Mouse (Mus musculus): ENCODE measurements around the gene Lce1k.
"Not testable (repeated sequence)": the region's sequence is repeated elsewhere in the genome, so short reads cannot be mapped to it uniquely, and the experiment has no call there.

The Lce1k gene

DNA sequence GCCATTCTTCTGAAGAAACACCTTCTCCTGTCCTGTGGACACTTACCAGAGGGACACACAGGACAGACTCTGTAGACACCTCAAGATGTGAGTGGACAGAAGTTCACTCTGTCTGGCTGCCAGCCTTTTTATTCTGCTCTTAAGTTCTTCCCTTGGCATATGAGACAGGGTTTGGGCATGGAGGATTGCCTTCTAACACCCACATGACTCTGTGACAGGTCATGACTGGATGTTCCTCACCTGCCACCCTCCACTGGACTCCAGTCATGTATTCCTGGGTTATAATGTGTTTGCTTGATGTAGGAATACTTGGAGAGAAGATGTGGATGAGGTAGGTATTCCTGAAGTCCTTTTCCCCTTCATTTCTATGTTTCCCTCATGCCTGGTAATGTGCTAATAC lies at the start of gene Lce1k:
Gene Lce1k, minus strand, starts transcription at position 101 of the 400 bp plus-strand sequence.
- DNase-seq: no peak

DNA sequence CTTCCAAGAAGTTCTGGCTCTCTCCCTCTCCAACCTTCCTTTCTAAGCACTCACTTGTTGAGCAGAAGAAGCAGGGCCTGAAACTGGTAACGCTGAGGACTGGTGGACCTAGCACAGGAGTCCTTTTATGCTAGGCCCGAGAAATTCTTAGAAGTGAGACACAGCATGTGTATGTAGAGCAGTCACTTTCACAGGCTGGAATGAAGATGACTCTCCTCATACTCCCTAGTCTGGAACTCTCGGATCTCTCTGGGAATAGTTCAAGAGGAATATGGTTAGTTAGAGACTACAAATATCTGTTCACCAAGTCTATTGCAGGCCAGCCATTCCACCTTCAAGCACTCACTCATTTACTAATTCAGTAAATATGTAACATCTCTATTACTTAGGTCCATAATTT lies 43.5 kb upstream of the Lce1k start, which contains the start of gene Lce1l:
Gene Lce1l, minus strand, starts transcription at position 101 of the 400 bp plus-strand sequence.
- no peak for DNase-seq

DNA sequence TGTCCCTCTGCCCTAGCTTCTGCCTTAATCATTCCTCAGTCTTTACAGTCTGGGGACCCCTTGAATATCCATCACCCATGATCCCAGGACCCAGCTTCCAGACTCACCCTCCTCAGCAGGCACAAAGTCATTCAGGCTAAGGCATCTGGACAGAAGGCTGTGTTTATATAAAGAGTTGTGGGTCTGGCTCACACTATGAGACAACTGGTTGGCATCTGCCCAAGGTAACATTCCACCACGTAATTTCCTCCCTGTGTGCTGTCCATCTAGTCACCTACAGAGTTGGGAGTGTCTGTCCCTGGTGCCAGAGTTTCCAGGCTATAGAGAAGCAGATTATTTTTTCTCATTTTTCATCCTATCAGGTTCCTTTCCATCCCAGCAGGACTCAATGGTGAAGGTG lies 19.4 kb upstream of the Lce1k start, which contains the start of gene Kprp:
Gene Kprp, minus strand, starts transcription at position 140 of the 400 bp plus-strand sequence.
- DNase-seq: no peak

DNA sequence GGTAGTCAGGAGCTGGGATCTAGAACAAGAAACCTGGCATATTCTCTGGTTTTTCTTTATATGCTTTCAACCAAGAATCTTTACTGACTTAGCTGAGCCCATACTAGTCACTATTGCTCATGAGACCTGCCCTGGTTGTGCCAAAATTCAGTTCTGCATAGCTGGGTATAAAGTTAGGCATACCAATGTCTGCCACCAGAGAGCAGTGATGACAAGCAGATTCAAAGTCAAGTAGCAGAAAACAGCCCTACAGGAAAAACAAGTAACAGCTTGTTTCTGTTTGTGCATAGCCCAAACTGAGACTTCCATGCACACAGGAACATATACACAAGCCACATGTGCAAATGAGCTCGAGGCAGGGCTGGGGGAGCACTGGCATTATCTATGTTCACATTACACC lies 18.1 kb upstream of the Lce1k start:
- no peak for DNase-seq

DNA sequence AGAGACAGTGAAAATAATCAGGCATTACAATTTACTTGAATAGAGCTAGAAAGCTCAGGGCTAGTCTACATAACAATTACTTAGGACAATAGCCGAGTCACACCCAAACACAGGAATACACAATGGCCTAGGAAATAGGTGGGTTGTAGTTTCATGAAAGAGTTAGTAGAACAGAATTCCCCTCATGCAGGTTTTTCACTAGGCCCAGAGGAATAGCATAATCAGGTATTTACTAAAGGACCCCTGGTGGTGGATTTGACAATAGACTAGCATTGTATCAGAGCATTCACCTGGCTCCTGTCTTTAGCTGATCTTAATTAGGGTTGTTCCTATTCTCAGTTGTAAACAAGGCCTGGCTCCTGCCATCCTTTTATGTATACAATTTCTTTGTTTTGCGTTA lies 8.3 kb upstream of the Lce1k start:
- not testable (repeated sequence) for DNase-seq

DNA sequence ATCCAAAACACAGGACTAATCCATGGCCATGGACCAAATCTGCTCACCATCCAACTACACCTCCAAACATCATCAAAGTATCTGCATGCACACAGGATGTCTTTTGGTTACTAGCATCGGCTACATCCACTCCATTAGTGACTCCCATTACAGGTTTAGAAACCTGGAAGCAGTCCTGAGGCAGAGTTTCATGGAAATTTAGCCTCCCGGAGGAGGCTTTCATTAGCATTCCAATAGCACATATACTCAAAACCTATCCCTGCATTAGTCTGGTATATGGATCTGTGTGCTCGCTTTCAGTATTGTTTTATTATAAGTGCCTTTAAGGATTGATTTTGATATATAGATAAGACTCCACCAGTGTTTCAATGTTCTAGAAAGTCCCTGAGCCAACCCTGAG lies 7.9 kb upstream of the Lce1k start:
- DNase-seq: no peak

DNA sequence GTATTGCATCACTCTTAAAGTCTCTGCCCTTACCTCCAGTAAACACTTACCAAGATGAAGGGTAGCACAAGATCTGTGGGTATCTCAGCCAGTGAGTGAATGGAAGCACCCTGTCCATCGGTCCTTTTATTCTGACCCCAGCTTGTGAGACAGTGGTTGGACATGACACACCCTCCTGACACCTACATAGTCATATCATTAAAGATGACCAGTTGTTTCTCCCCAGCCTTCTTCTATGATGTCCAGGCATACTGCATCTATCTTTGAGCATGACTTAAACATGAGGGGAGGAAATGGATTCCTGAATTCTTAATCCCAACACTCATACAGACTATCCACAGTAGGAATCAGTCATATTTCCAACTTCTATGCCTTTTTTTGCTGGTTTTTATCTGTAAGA lies 17.3 kb downstream of the Lce1k start, which contains the start of gene Lce1j:
Gene Lce1j, minus strand, starts transcription at position 101 of the 400 bp plus-strand sequence.
- DNase-seq: no peak

DNA sequence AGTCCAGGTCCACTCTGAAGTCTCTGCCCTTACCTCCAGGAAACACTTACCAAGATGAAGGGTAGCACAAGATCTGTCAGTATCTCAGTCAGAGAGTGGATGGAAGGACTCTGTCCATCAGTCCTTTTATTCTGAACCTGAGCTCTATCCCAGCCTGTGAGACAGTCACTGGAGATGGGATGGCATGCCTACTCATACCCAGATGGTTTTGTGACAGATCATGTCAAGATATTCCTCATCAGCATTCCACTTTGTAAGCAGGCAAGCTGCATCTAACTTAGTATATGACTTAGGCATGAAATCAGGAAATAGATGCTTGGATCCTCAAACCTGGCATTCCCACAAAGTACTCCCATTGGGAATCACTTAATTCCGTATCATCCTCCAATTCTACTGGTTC lies 28.9 kb downstream of the Lce1k start, which contains the start of gene Lce1i:
Gene Lce1i, minus strand, starts transcription at position 101 of the 400 bp plus-strand sequence.
- no peak for DNase-seq

DNA sequence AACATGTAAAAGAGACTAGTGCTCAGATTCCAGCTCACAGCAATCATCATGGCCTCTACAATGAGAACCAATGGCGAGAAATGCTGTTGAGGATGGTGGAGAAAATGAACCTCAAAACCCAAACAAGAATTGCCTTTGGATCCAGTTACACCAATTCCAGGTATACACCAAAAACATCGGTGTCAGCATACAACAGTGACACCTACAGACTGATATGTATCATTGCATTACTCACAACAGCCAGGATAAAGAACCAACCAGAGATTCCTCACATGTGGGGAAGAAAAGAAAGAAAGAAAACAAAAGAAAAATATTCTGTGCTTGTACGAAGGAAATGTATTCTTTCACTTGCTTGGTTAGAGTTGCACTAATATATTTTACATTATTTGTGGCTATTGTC lies 36.1 kb downstream of the Lce1k start:
- peak; percentile 19 for DNase-seq

DNA sequence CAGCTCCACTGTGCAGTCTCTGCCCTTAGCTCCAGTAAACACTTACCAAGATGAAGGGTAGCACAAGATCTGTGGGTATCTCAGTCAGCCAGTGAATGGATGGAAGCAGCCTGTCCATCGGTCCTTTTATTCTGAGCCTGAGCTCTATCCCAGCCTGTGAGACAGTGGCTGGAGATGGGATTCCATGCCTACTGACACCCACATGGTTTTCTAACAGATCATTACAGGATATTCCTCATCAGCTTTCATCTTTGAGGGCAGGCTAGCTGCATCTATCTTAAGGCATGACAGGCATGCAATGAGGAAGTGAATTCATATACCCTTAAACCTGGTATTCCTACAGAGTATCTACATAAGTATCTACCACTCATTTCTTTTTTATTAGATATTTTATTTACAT lies 42.7 kb downstream of the Lce1k start, which contains the start of gene Lce1h:
Gene Lce1h, minus strand, starts transcription at position 101 of the 400 bp plus-strand sequence.
- DNase-seq: no peak

Data from embryo, embryonic 11 days (tissue).